Mouse (Mus musculus) cerebellum, adult 9-10 months (tissue): ENCODE results near the gene Gm29427.

Experiments used
- DNase-seq: peaks from one replicate; pipeline ENCODE4 v3.0.0; 2022

The Gm29427 gene

DNA sequence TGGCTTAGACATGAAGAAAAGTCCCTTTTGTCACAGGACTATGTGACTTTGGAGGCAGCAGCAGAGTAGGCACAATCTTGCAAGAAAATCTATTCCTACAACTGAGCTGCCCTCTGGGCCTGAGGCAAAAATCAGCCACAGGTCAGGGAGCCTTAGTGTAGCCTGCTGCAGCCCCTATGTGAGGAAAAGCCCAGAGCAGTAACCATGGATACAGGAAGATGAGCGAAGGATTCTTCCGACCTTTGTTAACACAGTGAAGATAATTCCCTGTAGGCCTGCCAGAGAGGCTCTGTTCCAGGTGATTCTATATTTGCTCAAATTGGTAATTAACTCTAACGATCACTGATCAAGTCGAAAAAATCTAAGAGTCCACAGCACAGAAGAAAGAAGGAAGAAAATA is 71.5 kb downstream of the Gm29427 start:
- DNase-seq: no peak

DNA sequence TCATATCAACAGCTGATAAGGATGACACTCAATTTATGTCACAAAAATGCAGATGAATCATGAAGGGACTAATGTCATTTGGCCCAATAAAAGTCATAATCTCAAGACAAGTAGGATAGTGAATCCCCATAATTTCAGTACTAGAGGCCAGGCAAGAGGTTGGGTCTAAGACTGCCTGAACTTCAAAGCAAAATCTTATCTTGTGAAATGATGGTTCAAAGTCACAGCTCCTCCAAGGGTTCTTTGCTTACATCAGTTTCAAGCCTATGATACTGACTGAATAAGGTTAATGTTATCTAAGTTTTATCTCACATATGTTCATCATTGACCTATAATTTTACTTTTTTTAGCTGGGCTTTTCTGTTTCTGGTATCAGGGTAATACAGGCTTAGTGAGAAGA is 74.6 kb downstream of the Gm29427 start:
- no peak for DNase-seq

- peak; percentile 11 for DNase-seq
Observed at GRCm38 (mm10) chr1:130633761-130634410, 81.7 kb downstream of the Gm29427 start.

DNA sequence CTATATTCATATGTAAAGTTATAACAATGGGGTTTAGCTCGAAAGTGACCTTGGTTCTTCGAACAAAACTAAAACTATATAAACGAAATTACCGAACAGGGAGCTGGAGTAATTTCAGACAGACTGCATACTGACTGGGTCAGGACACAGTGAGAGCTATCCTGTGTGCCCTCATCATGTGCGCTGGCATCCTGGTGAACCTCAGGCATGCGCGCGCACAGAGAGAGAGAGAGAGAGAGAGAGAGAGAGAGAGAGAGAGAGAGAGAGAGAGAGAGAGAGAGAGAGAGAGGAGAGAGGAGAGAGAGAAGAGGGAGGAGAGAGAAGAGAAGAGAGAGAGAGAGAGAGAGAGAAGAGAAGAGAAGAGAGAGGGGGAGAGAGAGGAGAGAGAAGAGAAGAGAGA is 82.3 kb downstream of the Gm29427 start:
- DNase-seq: no peak

- DNase-seq: no peak
Observed at GRCm38 (mm10) chr1:130629521-130629920, 86.1 kb downstream of the Gm29427 start, which contains the start of gene Zp3r. Zp3r (minus strand) TSS chr1:130629621.
